Mouse (Mus musculus) gastrocnemius, adult 18-20 months (tissue): ENCODE measurements around the gene Gm37240. TPM values are rescaled to one million over a fixed set of nuclear protein-coding genes. Genes with fewer than 3 reads are reported as not detected.

Experiments used
- DNase-seq: peaks from one replicate; pipeline ENCODE4 v3.0.0; 2021; ENCODE audit warnings: low spot score
- total RNA-seq, 2 experiments: library from RNA; stranded (reverse); gene quantifications; 2 replicates each; pipeline ENCODE4 v1.2.3; 2021

The Gm37240 gene
- total RNA-seq, 2 experiments from 2014 or later, result 30.2 to 34.0 TPM

GRCm38 (mm10) chr3:85196591-85196990 is 690.7 kb downstream of the Gm37240 start:
- no peak for DNase-seq

GRCm38 (mm10) chr3:85195068-85195481 is 692.2 kb downstream of the Gm37240 start:
- DNase-seq, result no peak

DNA sequence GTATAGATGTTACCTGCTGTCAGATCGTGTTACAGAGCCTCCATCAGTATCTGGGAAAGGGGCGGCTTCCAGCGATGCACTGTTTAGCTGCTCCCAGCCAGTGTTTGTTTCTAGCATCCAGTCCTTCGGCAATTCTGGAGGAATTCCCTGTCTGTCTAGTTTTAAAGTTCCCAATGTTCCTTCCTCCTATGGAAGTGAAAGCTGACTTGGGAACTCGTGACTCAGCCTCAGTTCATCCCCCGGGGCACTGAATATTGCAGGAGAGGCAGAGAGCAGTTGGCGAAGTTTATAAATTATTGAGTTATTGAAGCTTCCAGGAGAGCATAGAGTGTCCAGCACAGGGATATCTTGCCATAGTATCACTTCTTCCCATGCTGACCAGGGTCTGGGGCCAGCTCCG is 697.5 kb downstream of the Gm37240 start:
- no peak for DNase-seq

GRCm38 (mm10) chr3:85188364-85188763 is 699.0 kb downstream of the Gm37240 start:
- DNase-seq, result no peak

GRCm38 (mm10) chr3:85186661-85187076 is 700.6 kb downstream of the Gm37240 start:
- no peak for DNase-seq

- no peak for DNase-seq
Observed at GRCm38 (mm10) chr3:85185827-85186226, 701.5 kb downstream of the Gm37240 start.

DNA sequence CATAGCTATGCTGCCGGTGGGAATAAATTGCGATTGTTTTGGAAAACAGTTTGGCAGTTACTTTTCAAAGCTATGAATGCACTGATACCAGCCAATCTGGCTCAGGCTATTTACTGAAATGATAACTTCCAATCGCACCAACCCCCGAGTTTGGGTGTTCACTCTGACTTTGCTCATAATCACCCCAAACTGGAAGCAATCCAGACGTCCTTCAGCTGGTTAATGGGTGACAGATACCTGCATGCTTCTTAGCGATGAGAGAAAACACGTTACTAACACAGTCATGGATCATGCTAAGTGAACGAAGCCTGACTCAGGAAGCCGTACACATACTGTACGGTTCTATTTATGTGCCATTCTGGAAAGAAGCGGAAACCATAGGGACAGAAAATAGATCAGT is 702.4 kb downstream of the Gm37240 start:
- DNase-seq, result no peak

GRCm38 (mm10) chr3:85184151-85184550 is 703.2 kb downstream of the Gm37240 start:
- no peak for DNase-seq

- peak; percentile 63 for DNase-seq
Observed at GRCm38 (mm10) chr3:85176736-85177135, 710.6 kb downstream of the Gm37240 start.

DNA sequence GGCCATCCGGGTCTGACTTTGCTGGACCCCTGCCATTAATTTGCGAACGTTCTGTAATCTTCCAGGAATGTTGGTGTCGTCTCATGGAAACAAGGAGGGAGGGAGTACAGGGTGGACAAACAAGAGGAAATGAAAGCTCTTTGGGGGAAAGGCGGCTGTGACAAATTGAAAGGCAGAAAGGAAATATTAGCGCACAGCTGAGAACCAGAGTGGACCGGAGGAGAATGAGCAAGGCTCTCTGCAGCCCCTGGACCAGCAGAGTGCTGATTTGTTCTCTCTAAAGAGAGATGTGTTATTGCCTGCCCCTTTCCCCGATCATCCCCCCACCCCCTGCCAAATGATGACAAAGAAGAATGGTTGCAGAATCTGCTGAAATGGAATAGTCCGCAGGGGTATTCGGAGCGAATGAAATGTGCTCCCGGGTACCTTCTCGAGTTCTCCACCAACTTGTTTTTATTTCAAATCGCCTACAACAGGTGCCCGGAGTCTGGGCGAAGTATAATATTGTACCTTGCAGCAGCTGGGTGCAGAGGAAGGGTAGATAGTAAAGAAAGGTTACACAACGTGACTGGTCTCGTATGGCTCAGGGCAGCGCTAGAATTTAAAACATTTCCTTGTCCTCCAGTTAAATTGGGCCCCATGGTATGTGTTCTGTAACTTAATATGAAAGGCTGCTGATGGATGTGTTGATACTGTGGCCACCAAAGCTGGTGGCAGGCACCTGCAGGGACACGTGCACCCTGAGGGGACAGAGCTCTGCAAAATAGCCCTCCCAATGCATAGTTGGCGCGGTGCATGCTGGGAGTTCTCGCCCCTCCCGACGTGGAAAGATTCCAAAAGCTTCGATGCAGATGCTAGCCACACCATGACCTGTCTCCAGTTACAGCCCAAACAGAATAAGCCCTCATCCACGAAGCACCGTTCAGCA is 712.5 kb downstream of the Gm37240 start:
- peak; percentile 33 for DNase-seq

DNA sequence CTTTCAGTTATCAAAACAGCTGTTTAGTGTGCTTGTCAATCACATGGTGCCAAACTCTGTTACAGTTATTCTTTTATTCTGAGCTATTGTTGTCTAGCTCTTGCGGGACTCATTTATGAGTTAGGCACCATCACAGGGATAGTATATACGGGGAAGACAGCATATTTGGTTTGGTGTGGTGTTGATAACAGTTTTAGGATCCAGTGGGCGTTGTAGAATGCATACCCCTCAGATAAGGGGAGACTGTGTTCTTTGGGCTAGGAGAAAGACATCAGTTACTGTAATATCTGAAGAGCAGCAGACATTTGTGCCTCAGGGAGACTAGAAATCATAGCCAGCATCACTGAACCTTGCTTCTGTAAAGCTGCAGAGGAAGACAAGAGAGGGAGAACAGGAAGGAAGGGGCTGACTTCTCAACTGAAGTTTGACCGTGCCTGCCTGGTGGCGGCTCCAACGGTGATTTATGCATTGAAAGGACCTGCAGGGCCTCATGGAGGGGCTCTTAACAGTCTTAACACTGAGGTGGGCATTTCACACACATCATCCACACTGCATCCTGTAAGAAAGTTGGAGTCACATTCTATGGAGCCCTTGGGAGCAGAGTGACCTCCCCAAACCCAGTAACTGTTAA is 713.8 kb downstream of the Gm37240 start:
- DNase-seq, result no peak

DNA sequence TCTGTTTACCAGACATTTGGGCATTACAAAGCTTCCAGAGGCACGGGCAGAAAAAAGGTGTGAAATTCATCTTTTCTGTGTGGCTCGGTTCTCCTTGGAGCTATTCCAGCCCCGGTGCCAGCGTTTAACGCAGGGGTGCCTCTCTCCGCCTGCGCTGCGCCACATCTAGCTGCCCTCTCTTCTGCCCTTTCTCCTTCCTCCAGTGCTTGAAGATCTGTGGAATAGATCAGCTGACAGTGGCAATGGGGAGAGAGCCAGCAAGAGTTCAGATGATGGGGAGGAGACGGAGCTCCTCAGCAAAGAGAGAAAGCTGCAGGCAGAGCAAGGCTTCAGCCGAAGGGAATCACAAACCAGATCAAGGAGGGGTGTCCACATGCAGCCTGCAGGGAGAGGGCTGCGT is 714.8 kb downstream of the Gm37240 start:
- peak; percentile 24 for DNase-seq

- peak; percentile 25 for DNase-seq
Observed at GRCm38 (mm10) chr3:85172096-85172495, 715.2 kb downstream of the Gm37240 start.

GRCm38 (mm10) chr3:85168816-85169215 is 718.5 kb downstream of the Gm37240 start:
- DNase-seq, result no peak

DNA sequence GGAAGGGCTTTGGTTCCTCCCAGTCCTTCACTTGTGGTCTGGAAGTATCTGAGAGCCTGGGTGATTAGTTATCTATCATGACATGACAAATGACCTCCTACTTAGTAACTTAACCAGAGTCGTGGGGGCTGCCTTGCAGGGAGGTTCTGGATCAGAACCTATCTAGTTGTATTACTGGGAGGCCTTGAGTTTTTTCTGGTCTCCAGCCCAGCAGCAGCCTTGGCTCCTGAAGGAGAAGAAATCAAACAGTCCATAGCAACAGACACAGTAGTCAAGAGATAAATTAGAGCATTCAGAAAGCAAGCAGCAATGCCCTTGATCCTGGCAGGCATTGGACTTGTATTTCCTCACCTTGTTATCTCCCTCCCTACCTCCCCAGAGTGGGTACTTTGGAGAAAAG is 722.4 kb downstream of the Gm37240 start:
- DNase-seq, result no peak

- DNase-seq, result no peak
Observed at GRCm38 (mm10) chr3:85163396-85163795, 723.9 kb downstream of the Gm37240 start.

DNA sequence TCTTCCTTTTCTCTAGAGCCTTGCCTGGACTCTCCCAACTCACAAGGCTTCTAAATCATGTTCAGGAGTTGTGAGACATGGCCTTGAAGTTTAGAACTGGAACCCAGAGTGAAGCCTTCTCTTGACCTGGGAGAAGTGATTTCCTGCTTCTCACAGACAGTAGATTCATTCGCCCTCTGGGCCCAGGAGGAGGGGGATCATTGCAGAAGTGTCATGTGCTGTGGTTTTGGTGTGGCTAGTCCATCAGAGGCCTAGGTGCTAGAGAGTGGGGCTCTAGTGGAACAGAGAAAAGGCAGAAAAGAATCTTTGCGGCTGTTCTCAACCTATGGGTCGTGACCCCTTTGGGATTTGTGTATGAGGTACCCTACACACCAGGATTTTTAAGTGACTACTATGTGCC is 724.9 kb downstream of the Gm37240 start:
- no peak for DNase-seq

GRCm38 (mm10) chr3:85160816-85161215 is 726.5 kb downstream of the Gm37240 start:
- no peak for DNase-seq

- no peak for DNase-seq
Observed at GRCm38 (mm10) chr3:85159631-85160030, 727.7 kb downstream of the Gm37240 start.

GRCm38 (mm10) chr3:85148816-85149215 is 738.5 kb downstream of the Gm37240 start:
- DNase-seq, result no peak

DNA sequence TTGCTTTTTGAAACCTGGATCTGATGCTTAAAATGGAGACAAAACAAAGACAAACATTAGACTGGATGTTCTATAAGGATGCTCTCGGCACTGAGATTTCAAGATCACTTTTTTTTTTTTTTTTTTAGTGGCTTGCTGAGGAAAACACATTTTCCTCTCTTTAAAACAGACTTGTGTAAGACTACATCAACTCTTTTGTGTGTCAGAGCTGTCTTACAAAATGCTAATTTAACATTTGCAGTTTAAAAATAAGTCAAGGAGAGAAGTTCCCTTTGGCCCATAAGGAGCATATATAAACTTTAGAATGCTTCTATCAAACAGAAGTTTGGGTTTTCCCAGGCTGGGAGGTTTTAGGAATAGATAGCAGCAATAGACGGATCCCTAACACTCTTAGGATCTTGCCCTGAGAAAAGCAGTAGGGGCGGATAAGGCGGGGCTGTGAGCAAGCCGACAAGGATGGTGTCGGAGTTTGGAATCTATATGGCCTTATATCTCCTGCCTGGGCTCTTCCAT is 739.2 kb downstream of the Gm37240 start:
- no peak for DNase-seq

DNA sequence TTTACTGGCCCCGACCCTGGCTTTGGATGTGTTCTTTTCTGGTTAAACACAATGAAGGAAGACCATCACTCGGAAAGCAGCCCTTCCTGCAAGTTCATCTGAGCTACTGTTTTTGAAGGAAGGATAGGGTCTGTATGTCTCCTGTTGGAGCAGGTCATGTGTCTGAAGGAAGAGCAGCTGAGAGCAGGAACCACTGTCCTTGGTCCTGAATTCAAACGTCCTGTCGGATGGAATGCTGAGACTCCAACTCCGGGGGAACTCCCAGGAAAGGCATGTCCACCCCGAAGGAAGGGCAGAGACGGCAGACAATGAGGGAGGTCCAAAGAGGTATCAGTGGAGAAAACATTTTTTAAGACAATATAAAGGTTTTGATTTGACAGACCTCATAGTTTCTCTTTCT is 741.8 kb downstream of the Gm37240 start:
- no peak for DNase-seq

DNA sequence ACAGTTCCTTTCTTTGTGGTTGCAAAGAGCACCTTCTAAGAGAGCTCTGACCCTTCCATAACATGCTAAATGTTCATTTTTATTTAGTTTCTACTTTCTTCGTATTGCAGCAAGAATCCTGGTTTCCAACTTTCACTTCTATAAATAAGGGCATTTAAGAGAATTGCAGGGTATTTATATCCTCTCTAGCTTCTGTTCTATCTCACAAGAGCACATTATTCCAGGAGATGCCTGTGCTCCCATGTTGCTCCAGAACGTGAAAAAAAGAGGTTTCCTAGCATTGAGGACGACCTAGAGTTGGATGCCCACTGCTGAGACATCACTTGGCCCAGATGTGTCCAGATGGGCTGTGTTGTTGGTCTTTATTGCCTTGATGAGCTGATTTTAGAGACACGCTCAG is 742.2 kb downstream of the Gm37240 start:
- DNase-seq, result no peak
